Mouse (Mus musculus): ENCODE data around the gene Gm45213. TPM values are rescaled to one million over a fixed set of nuclear protein-coding genes. Genes with fewer than 3 reads are reported as not detected.

Gene Gm45213
- polyA plus RNA-seq (2014; fragmentation: Nextera tagmentation; extraction: Ambion mirVana) = not detected in 2 replicates

- no peak for ATAC-seq (ENCODE audit: low read depth)
- Histone ChIP-seq H3K4me3 (ENCODE audit: low read depth, low read length) (no peak within 1 kb of the TSS), H3K27ac (replicated peaks; ENCODE audit: low read depth, low read length) (no peak within 1 kb of the TSS), H3K9me3 (ENCODE audit: control insufficient read depth, low read length) (no peaks in the 10 kb centered on the region), H3K4me1 (ENCODE audit: control insufficient read depth, insufficient read depth, low read length) (0 out of 2 replicates have a peak, but pooled peaks cover 9% of the 10 kb centered on the region), H3K9ac (ENCODE audit: low read depth, low read length) (no peak within 1 kb of the TSS), H3K27me3 (replicated peaks; ENCODE audit: control insufficient read depth, insufficient read depth, low read length) (0 out of 2 replicates have a peak, but pooled peaks cover 3% of the 10 kb centered on the region), H3K4me2 (ENCODE audit: low read depth, low read length) (no peak within 1 kb of the TSS), H3K36me3 (ENCODE audit: control insufficient read depth, insufficient read depth, low read length) (no peaks in the 10 kb centered on the region)
- DNase-seq (ENCODE audit: low spot score) = no peak
- WGBS = 66% methylated on average over 10 of the region's 10 CpGs
These were observed at the start of gene Gm45213 for GRCm38 (mm10) chr7:66043552-66044459. TSS of gene Gm45213 (plus strand) at chr7:66043602.

- no peak overlapping the region for H3K9ac ChIP-seq (ENCODE audit: low read depth, low read length)
- H3K4me1 ChIP-seq (ENCODE audit: control insufficient read depth, insufficient read depth, low read length) = peaks cover 11% of the 10 kb centered on the region
- no peak overlapping the region for H3K4me3 ChIP-seq (ENCODE audit: low read depth, low read length)
- no peak overlapping the region; the same call in 1 of the 2 replicates for H3K27ac ChIP-seq (replicated peaks; ENCODE audit: low read depth, low read length)
- H3K4me2 ChIP-seq (ENCODE audit: low read depth, low read length) = no peak overlapping the region
- DNase-seq (ENCODE audit: low spot score) (no peak), ATAC-seq (ENCODE audit: low read depth) (no peak)
- H3K36me3 ChIP-seq (ENCODE audit: control insufficient read depth, insufficient read depth, low read length) = no peaks in the 10 kb centered on the region
- peaks cover 31% of the 10 kb centered on the region for H3K9me3 ChIP-seq (ENCODE audit: control insufficient read depth, low read length)
- no peaks in the 10 kb centered on the region for H3K27me3 ChIP-seq (replicated peaks; ENCODE audit: control insufficient read depth, insufficient read depth, low read length)
- 73% methylated on average over 16 of the region's 16 CpGs for WGBS
These were observed 42.2 kb upstream of the Gm45213 start for GRCm38 (mm10) chr7:66001035-66001754.

- Histone ChIP-seq H3K4me1 (ENCODE audit: control insufficient read depth, insufficient read depth, low read length) (peaks cover 11% of the 10 kb centered on the region), H3K27me3 (replicated peaks; ENCODE audit: control insufficient read depth, insufficient read depth, low read length) (no peaks in the 10 kb centered on the region), H3K9me3 (ENCODE audit: control insufficient read depth, low read length) (peaks cover 31% of the 10 kb centered on the region), H3K36me3 (ENCODE audit: control insufficient read depth, insufficient read depth, low read length) (no peaks in the 10 kb centered on the region), H3K27ac (replicated peaks; ENCODE audit: low read depth, low read length) (no peak overlapping the region), H3K9ac (ENCODE audit: low read depth, low read length) (no peak overlapping the region), H3K4me2 (ENCODE audit: low read depth, low read length) (no peak overlapping the region), H3K4me3 (ENCODE audit: low read depth, low read length) (no peak overlapping the region)
- 68% methylated on average over 3 of the region's 3 CpGs for WGBS
- ATAC-seq (ENCODE audit: low read depth) = peak; percentile 57; the same call in 1 of the 2 replicates
- no peak for DNase-seq (ENCODE audit: low spot score)
These were observed 41.6 kb upstream of the Gm45213 start for GRCm38 (mm10) chr7:66001797-66002196.

- Histone ChIP-seq H3K4me2 (ENCODE audit: low read depth, low read length) (no peak overlapping the region), H3K4me3 (ENCODE audit: low read depth, low read length) (no peak overlapping the region), H3K27me3 (replicated peaks; ENCODE audit: control insufficient read depth, insufficient read depth, low read length) (no peaks in the 10 kb centered on the region), H3K9ac (ENCODE audit: low read depth, low read length) (no peak overlapping the region), H3K9me3 (ENCODE audit: control insufficient read depth, low read length) (peaks cover 18% of the 10 kb centered on the region), H3K36me3 (ENCODE audit: control insufficient read depth, insufficient read depth, low read length) (no peaks in the 10 kb centered on the region), H3K27ac (replicated peaks; ENCODE audit: low read depth, low read length) (no peak overlapping the region), H3K4me1 (ENCODE audit: control insufficient read depth, insufficient read depth, low read length) (peaks cover 11% of the 10 kb centered on the region)
- WGBS = 69% methylated on average over 5 of the region's 5 CpGs
- ATAC-seq (ENCODE audit: low read depth) (no peak), DNase-seq (ENCODE audit: low spot score) (no peak)
These were observed 40.0 kb upstream of the Gm45213 start for GRCm38 (mm10) chr7:66003447-66003846.

- Histone ChIP-seq H3K9ac (ENCODE audit: low read depth, low read length) (no peak overlapping the region), H3K4me1 (ENCODE audit: control insufficient read depth, insufficient read depth, low read length) (peaks cover 11% of the 10 kb centered on the region), H3K27me3 (replicated peaks; ENCODE audit: control insufficient read depth, insufficient read depth, low read length) (no peaks in the 10 kb centered on the region), H3K4me2 (ENCODE audit: low read depth, low read length) (no peak overlapping the region), H3K36me3 (ENCODE audit: control insufficient read depth, insufficient read depth, low read length) (no peaks in the 10 kb centered on the region), H3K9me3 (ENCODE audit: control insufficient read depth, low read length) (0 out of 2 replicates have a peak, but pooled peaks cover 12% of the 10 kb centered on the region), H3K27ac (replicated peaks; ENCODE audit: low read depth, low read length) (no peak overlapping the region), H3K4me3 (ENCODE audit: low read depth, low read length) (no peak overlapping the region)
- ATAC-seq (ENCODE audit: low read depth) (0 out of 2 replicates have a peak, but pooled peaks have one; percentile 9), DNase-seq (ENCODE audit: low spot score) (peak; percentile 75)
- 47% methylated on average over 13 of the region's 13 CpGs for WGBS
These were observed 39.4 kb upstream of the Gm45213 start for GRCm38 (mm10) chr7:66003865-66004638.

GRCm38 (mm10) chr7:66005066-66005465 is 38.3 kb upstream of the Gm45213 start:
- H3K4me1 ChIP-seq (ENCODE audit: control insufficient read depth, insufficient read depth, low read length) = peaks cover 19% of the 10 kb centered on the region
- 0 out of 2 replicates have a peak, but pooled peaks cover 2% of the 10 kb centered on the region for H3K9me3 ChIP-seq (ENCODE audit: control insufficient read depth, low read length)
- WGBS = 89% methylated on average over 10 of the region's 10 CpGs
- no peak for DNase-seq (ENCODE audit: low spot score)
- no peak overlapping the region for H3K4me3 ChIP-seq (ENCODE audit: low read depth, low read length)
- H3K9ac ChIP-seq (ENCODE audit: low read depth, low read length) = no peak overlapping the region
- no peak overlapping the region for H3K27ac ChIP-seq (replicated peaks; ENCODE audit: low read depth, low read length)
- H3K27me3 ChIP-seq (replicated peaks; ENCODE audit: control insufficient read depth, insufficient read depth, low read length) = no peaks in the 10 kb centered on the region
- H3K4me2 ChIP-seq (ENCODE audit: low read depth, low read length) = no peak overlapping the region
- H3K36me3 ChIP-seq (ENCODE audit: control insufficient read depth, insufficient read depth, low read length) = no peaks in the 10 kb centered on the region
- no peak for ATAC-seq (ENCODE audit: low read depth)

- H3K9me3 ChIP-seq (ENCODE audit: control insufficient read depth, low read length) = no peaks in the 10 kb centered on the region
- 65% methylated on average over 11 of the region's 11 CpGs for WGBS
- H3K4me3 ChIP-seq (ENCODE audit: low read depth, low read length) = no peak overlapping the region
- no peak overlapping the region for H3K9ac ChIP-seq (ENCODE audit: low read depth, low read length)
- peaks cover 17% of the 10 kb centered on the region for H3K4me1 ChIP-seq (ENCODE audit: control insufficient read depth, insufficient read depth, low read length)
- H3K27me3 ChIP-seq (replicated peaks; ENCODE audit: control insufficient read depth, insufficient read depth, low read length) = no peaks in the 10 kb centered on the region
- H3K27ac ChIP-seq (replicated peaks; ENCODE audit: low read depth, low read length) = peak overlapping the region; percentile 44; the same call in 1 of the 2 replicates
- ATAC-seq (ENCODE audit: low read depth) (no peak), DNase-seq (ENCODE audit: low spot score) (no peak)
- peak overlapping the region; percentile 17; the same call in 1 of the 2 replicates for H3K4me2 ChIP-seq (ENCODE audit: low read depth, low read length)
- no peaks in the 10 kb centered on the region for H3K36me3 ChIP-seq (ENCODE audit: control insufficient read depth, insufficient read depth, low read length)
These were observed 35.1 kb upstream of the Gm45213 start for GRCm38 (mm10) chr7:66008161-66008891.

All from embryonic facial prominence, embryonic 14.5 days (tissue).